ENCODE assay signal across 32 mouse cellular contexts in the genomic region with DNA sequence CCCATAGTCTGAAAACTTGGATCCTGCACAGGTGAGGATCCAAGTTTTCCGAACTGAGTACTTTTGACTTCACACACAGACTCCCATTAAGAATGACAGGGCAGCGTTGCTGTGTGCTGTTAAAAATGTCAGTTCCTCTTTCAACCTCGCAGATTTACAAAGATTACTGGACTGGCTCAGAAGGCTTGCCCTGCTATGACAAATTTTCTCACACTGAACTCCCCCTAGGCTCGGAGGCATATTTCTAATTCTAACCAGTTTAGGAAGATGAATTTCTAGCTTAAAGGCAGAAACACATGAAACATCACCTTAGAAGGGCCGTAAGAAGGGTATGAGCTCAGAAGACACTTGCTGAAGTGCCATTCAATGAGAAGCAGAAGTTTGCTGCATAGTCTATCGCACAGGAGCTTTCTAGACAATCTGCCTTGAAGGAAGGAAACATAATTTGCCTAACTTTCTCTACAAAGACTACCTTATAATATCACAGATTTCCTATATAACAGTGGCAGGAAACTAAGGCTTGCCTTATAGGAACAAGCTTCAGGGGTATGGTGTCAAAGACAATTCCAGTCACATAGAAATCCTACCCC.
A peak's percentile ranks its signal among the peaks of the same experiment; 100 is the strongest.
DNase-seq lines count a peak whose midpoint lies in the region; ATAC-seq and TF ChIP-seq lines count a peak whose summit lies in the region.
"Had no signal": no experiment of that assay in that cellular context is flagged by ENCODE, and none has a peak within 500 bp of the region (broad histone marks: within the 10 kb centered on the region; RNA-seq: fewer than 3 reads in every experiment).

No protein-coding gene starts in this region.

- no peak overlapping the region for H3K27ac ChIP-seq in CH12.LX (ENCODE audit: insufficient read depth, low read depth)
- H3K27ac ChIP-seq: forebrain, embryonic 13.5 days; heart, embryonic 10.5 days; heart, embryonic 15.5 days; hindbrain, embryonic 12.5 days; hindbrain, postnatal 0 days; intestine, embryonic 15.5 days; limb, embryonic 10.5 days; limb, embryonic 15.5 days; liver, embryonic 13.5 days; midbrain, embryonic 12.5 days; neural tube, embryonic 13.5 days had no signal

- dilution Hi-C loops in CH12.LX (cut with MboI; ENCODE audit: extremely low pct_ligation_motif_present, extremely low pct_unique_long_range_greater_than_20kb, low sequenced_read_pairs) = no loop called here

- no peaks in the 10 kb centered on the region for H3K27me3 ChIP-seq in CH12.LX (replicated peaks)
- H3K27me3 ChIP-seq: forebrain, embryonic 13.5 days; heart, embryonic 15.5 days; hindbrain, embryonic 12.5 days; intestine, embryonic 15.5 days; limb, embryonic 15.5 days; liver, embryonic 13.5 days; megakaryocyte, embryonic 14.5 days; midbrain, embryonic 12.5 days; neural tube, embryonic 13.5 days had no signal

- H3K4me1 ChIP-seq in CH12.LX (ENCODE audit: control insufficient read depth in 1 of 2, insufficient read depth in 2 of 2) = peaks cover 7 to 40% of the 10 kb centered on the region in 2 experiments
- H3K4me1 ChIP-seq: forebrain, embryonic 13.5 days; heart, embryonic 10.5 days; heart, embryonic 15.5 days; hindbrain, embryonic 12.5 days; intestine, embryonic 15.5 days; limb, embryonic 10.5 days; limb, embryonic 15.5 days; liver, embryonic 13.5 days; megakaryocyte, embryonic 14.5 days had no signal

- peak; percentile 73 for ATAC-seq in granulocyte monocyte progenitor cell, adult 5-6 weeks (replicated peaks; ENCODE audit: poor library complexity, severe bottlenecking)
- ATAC-seq in neutrophil, adult 5-6 weeks (ENCODE audit: extremely low read depth, insufficient number of reproducible peaks, low FRiP score, poor library complexity, severe bottlenecking) = peak; percentile 47
- ATAC-seq: forebrain, embryonic 13.5 days; hindbrain, postnatal 0 days; intestine, embryonic 15.5 days had no signal

- in situ Hi-C loops in CH12.LX (cut with MboI; ENCODE audit: low pct_ligation_motif_present, low pct_unique_long_range_greater_than_20kb, low sequenced_read_pairs) = no loop called here

- H3K4me3 ChIP-seq in CH12.LX (replicated peaks in 1 of 3; ENCODE audit: low read depth in 2 of 3, low read length in 2 of 3, poor library complexity in 1 of 3) = no peak overlapping the region
- H3K4me3 ChIP-seq: forebrain, embryonic 13.5 days; heart, embryonic 10.5 days; heart, embryonic 15.5 days; hindbrain, embryonic 12.5 days; intestine, embryonic 15.5 days; limb, embryonic 10.5 days; limb, embryonic 15.5 days; liver, embryonic 13.5 days; megakaryocyte, embryonic 14.5 days; midbrain, embryonic 12.5 days; neural tube, embryonic 13.5 days had no signal

- H3K4me2 ChIP-seq in CH12.LX (ENCODE audit: insufficient read depth, low read depth, poor library complexity, severe bottlenecking) = peak overlapping the region; percentile 75
- H3K4me2 ChIP-seq: forebrain, embryonic 13.5 days; heart, embryonic 15.5 days; hindbrain, embryonic 12.5 days; intestine, embryonic 15.5 days; limb, embryonic 15.5 days; liver, embryonic 13.5 days; midbrain, embryonic 12.5 days; neural tube, embryonic 13.5 days had no signal

- H3K36me3 ChIP-seq in CH12.LX (replicated peaks in 1 of 2; ENCODE audit: control insufficient read depth in 1 of 2, insufficient read depth in 1 of 2, low read length in 1 of 2) = no peaks in the 10 kb centered on the region
- H3K36me3 ChIP-seq: G1E; heart, embryonic 10.5 days; heart, embryonic 15.5 days; hindbrain, embryonic 12.5 days; intestine, embryonic 15.5 days; limb, embryonic 10.5 days; limb, embryonic 15.5 days; liver, embryonic 13.5 days; midbrain, embryonic 12.5 days; neural tube, embryonic 13.5 days had no signal

- no peak for TF ChIP-seq EP300 in CH12.LX (IDR thresholded peaks at IDR 0.05; ENCODE audit: low read length)

- no peak for TF ChIP-seq CTCF in CH12.LX (conservative IDR thresholded peaks at IDR 0.05 in 1 of 2, IDR thresholded peaks at IDR 0.05 in 1 of 2; ENCODE audit: low read depth in 2 of 2, low read length in 2 of 2)

- H3K9me3 ChIP-seq in CH12.LX (replicated peaks; ENCODE audit: low read length) = no peaks in the 10 kb centered on the region
- H3K9me3 ChIP-seq: forebrain, embryonic 13.5 days; heart, embryonic 10.5 days; heart, embryonic 15.5 days; hindbrain, embryonic 12.5 days; intestine, embryonic 15.5 days; limb, embryonic 10.5 days; limb, embryonic 15.5 days; liver, embryonic 13.5 days; megakaryocyte, embryonic 14.5 days; midbrain, embryonic 12.5 days; neural tube, embryonic 13.5 days had no signal

- DNase-seq in 416B (ENCODE audit: low read depth) = peak; percentile 22
- peak; percentile 56 for DNase-seq in CH12.LX (ENCODE audit: extremely low read depth)
- DNase-seq in right cerebral cortex, postnatal 4 days = no peak
- no peak for DNase-seq in adrenal gland, adult 2 months
- no peak for DNase-seq in kidney, adult 8-10 months
- DNase-seq: adrenal gland, postnatal 14 days; cerebellum, adult 2 months; cerebellum, postnatal 25 days; gastrocnemius, postnatal 14 days; heart, adult 11 months; kidney, adult 9 months; kidney, postnatal 14 days; layer of hippocampus, adult 9-11 months; liver, embryonic 13.5 days; lung, adult 18-20 months; right cerebral cortex, postnatal 25 days; spleen, adult 18-20 months; thymus, postnatal 25 days had no signal

- no peaks in the 10 kb centered on the region for H3K79me2 ChIP-seq in CH12.LX (replicated peaks; ENCODE audit: control insufficient read depth, extremely low read depth, insufficient read depth, poor library complexity, severe bottlenecking)

- no peak overlapping the region for H3K9ac ChIP-seq in CH12.LX (ENCODE audit: insufficient read depth, low read depth)
- H3K9ac ChIP-seq: forebrain, embryonic 13.5 days; heart, embryonic 15.5 days; hindbrain, embryonic 12.5 days; intestine, embryonic 15.5 days; limb, embryonic 15.5 days; liver, embryonic 13.5 days; midbrain, embryonic 12.5 days; neural tube, embryonic 13.5 days had no signal

- no peak for TF ChIP-seq POLR2A in CH12.LX (IDR thresholded peaks at IDR 0.05; ENCODE audit: low read depth, low read length)

- TF ChIP-seq RAD21 in CH12.LX (IDR thresholded peaks at IDR 0.05; ENCODE audit: low read depth, low read length) = no peak

TF ChIP-seq in CH12.LX, 34 proteins besides CTCF, POLR2A, EP300 and RAD21:
- TF ChIP-seq PAX5 (IDR thresholded peaks at IDR 0.05; ENCODE audit: low read length) (no peak), JUND (conservative IDR thresholded peaks at IDR 0.05; ENCODE audit: low read depth, low read length) (no peak), MXI1 (IDR thresholded peaks at IDR 0.05; ENCODE audit: low read depth, low read length) (no peak), GABPA (IDR thresholded peaks at IDR 0.05; ENCODE audit: insufficient replicate concordance, low read depth, low read length) (no peak), HCFC1 (IDR thresholded peaks at IDR 0.05; ENCODE audit: low read depth, low read length) (no peak), SIN3A (IDR thresholded peaks at IDR 0.05; ENCODE audit: low read length) (no peak), ZNF384 (IDR thresholded peaks at IDR 0.05; ENCODE audit: low read depth, low read length) (no peak), CHD1 (IDR thresholded peaks at IDR 0.05; ENCODE audit: low read depth, low read length) (no peak), SMC3 (IDR thresholded peaks at IDR 0.05; ENCODE audit: low read depth, low read length) (no peak), NELFE (IDR thresholded peaks at IDR 0.05; ENCODE audit: low read depth, low read length) (no peak)
TF ChIP-seq in CH12.LX: peak in this region for 0.

Comparison
In these comparisons a context has a peak if more than half of its experiments do, and no peak if none do; other contexts are left out.
1. DNase-seq: peak in 416B (single experiment) and CH12.LX (single experiment); none in right cerebral cortex, postnatal 4 days (single experiment), adrenal gland, adult 2 months (single experiment) and kidney, adult 8-10 months (0 of 2).